Mouse (Mus musculus) stomach, embryonic 15.5 days (tissue): ENCODE measurements at regions not wholly inside any gene's neighbourhood (a gene's known extent, or its start where the extent isn't known, plus 50 kb on each side); places are given as distances from the start of the nearest gene placed in this dataset.

ENCODE experiments used
- ATAC-seq: fragments of 200-750 bp; cut with Nextera tagmentation; 2 replicates; pipeline ENCODE4 v1.8.0; 2017; ENCODE audit warnings: low read depth, moderate number of reproducible peaks, moderate TSS enrichment; ENCODE audit not compliant: insufficient read depth, low FRiP score
- H3K27ac ChIP-seq: fragments of 300-500 bp; sonication (generic); 2 replicates; pipeline ENCODE4 v1.5.1; 2015; ENCODE audit warnings: mild to moderate bottlenecking, inconsistent platforms
- H3K27me3 ChIP-seq: fragments of 300-500 bp; sonication (generic); replicated peaks from 2 replicates; pipeline ENCODE4 v1.6.1; 2015; ENCODE audit warnings: inconsistent platforms
- H3K36me3 ChIP-seq: fragments of 300-500 bp; sonication (generic); 2 replicates; pipeline ENCODE4 v1.6.1; 2015; ENCODE audit warnings: inconsistent platforms
- H3K4me1 ChIP-seq: fragments of 300-500 bp; sonication (generic); 2 replicates; pipeline ENCODE4 v1.6.1; 2015; ENCODE audit warnings: inconsistent platforms
- H3K4me2 ChIP-seq: fragments of 300-500 bp; sonication (generic); 2 replicates; pipeline ENCODE4 v1.6.1; 2015; ENCODE audit warnings: mild to moderate bottlenecking, inconsistent platforms
- H3K4me3 ChIP-seq: fragments of 300-500 bp; sonication (generic); replicated peaks from 2 replicates; pipeline ENCODE4 v1.5.1; 2015; ENCODE audit warnings: inconsistent platforms
- H3K9ac ChIP-seq: fragments of 300-500 bp; sonication (generic); 2 replicates; pipeline ENCODE4 v1.6.1; 2015; ENCODE audit warnings: inconsistent platforms
- H3K9me3 ChIP-seq: fragments of 300-500 bp; sonication (generic); 2 replicates; pipeline ENCODE4 v1.6.1; 2016; ENCODE audit warnings: inconsistent platforms
- WGBS: fragments of 180-500 bp; shearing (Covaris S2); methylation state at CpG from one replicate; pipeline ENCODE4 v1.1.7; 2015; 5-methylcytosine and 5-hydroxymethylcytosine counted together

DNA sequence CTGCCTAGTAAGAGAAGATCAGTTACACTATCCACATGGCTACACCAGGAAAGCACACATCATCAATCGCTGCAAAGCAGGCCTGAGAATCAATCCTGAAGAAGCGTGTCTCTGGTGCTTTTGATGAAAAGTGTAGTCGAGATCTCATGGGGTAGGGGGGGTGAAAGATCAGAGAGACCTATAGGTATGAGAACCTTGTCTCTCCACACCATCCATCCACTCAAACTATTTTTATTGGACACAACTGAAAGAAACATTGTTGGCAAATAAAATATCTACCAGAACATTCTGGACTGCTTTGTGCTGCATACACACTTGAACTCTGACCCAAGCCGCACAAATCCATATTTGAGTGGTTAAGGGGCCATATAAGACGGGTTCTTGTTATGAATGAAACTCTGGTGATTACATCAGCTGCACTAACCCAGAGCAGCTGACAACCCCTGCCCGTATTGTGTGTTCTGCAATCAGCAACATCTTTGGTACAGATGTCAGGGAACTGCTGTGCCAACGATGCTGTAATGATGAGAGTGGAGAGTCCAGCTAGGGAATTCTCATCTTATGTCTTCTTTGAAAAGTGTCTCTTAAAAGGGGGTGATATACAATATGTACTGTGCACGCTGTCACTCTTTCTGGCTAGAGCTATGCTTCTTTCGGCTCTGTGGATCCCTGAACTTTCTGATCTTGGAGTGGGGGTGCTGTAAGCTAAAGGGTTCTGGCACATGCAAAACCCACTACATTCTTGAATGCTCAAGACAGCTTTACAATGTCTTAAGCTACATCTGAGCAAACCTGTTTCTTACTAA is 145.6 kb upstream of the Nt5e start:
- no peak overlapping the region for H3K9ac ChIP-seq
- H3K9me3 ChIP-seq: no peaks in the 10 kb centered on the region
- WGBS: 69% methylated on average over 9 of the region's 9 CpGs
- no peak overlapping the region for H3K4me2 ChIP-seq
- ATAC-seq: no peak
- no peak overlapping the region for H3K27ac ChIP-seq
- no peak overlapping the region for H3K4me3 ChIP-seq
- no peaks in the 10 kb centered on the region for H3K27me3 ChIP-seq
- no peaks in the 10 kb centered on the region for H3K36me3 ChIP-seq
- no peaks in the 10 kb centered on the region for H3K4me1 ChIP-seq

DNA sequence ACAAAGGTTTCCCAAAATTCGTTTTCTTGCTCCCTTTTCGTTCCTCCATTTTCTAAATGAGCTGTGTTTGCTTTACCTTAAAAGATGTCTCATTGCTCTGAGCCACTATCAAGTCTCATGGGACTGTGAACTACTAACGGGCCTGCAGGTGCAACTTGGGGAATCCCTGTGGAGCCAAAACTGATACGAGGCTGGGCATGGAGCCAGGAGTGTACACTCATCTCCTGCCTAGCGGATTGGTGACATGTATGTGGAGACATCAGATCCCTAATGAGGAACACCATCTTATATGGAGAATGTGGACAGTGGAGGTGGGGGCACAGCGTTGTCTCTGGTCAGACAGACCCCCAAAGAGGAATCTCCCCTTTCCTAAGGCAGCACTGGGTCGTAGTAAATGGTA is 119.6 kb upstream of the Nt5e start:
- no peak for ATAC-seq

DNA sequence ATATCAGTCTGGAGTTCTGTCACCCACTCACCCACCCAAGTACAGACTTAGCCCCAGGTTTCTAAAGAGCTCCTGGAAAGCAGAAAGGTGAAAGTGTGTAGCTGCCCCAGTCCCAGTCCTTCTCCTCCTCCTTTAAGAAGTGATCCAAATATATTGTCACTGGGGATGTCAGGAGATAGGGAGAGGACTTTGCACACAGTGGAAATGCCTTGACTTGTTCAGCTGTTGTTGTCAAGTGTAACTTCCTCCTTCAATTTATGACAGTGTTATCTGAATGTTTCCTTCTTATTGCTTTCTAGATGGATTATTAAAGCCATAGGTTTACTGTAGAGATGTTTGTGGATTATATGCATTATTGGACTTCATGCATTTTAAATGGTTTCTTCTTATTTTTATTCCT is 119.0 kb upstream of the Nt5e start:
- no peak overlapping the region for H3K27ac ChIP-seq
- H3K36me3 ChIP-seq: no peaks in the 10 kb centered on the region
- no peaks in the 10 kb centered on the region for H3K27me3 ChIP-seq
- H3K4me1 ChIP-seq: no peaks in the 10 kb centered on the region
- no peak overlapping the region for H3K9ac ChIP-seq
- no peaks in the 10 kb centered on the region for H3K9me3 ChIP-seq
- no peak for ATAC-seq
- no peak overlapping the region for H3K4me2 ChIP-seq
- no peak overlapping the region for H3K4me3 ChIP-seq

More for the DNA sequence above, 119.6 kb upstream of the Nt5e start:
- no peak overlapping the region for H3K9ac ChIP-seq
- no peak overlapping the region for H3K27ac ChIP-seq
- no peaks in the 10 kb centered on the region for H3K4me1 ChIP-seq
- H3K9me3 ChIP-seq: no peaks in the 10 kb centered on the region
- H3K4me3 ChIP-seq: no peak overlapping the region
- H3K27me3 ChIP-seq: no peaks in the 10 kb centered on the region
- no peaks in the 10 kb centered on the region for H3K36me3 ChIP-seq
- WGBS: 74% methylated on average over 7 of the region's 7 CpGs
- no peak overlapping the region for H3K4me2 ChIP-seq

DNA sequence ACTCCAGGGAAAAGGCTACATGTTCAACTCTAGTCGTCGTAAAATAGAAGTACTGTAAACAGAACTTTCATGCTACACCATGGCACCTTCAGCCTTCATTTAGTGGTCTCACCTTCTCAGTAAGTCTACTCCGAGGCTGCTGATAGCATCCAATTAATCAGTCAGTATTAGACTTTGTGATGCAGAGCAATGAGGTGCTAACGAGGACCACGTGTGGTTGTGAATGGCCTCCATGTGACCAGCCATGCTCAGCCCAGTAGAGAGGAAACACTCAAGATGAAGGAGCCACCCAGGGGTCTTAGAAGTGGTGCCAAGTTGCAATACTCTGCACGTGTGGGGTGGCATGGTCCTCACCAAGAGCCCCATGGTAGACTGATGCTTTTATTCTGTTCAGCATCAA is 112.2 kb upstream of the Nt5e start:
- no peak for ATAC-seq
- no peaks in the 10 kb centered on the region for H3K9me3 ChIP-seq
- 59% methylated on average over 6 of the region's 6 CpGs for WGBS
- no peaks in the 10 kb centered on the region for H3K36me3 ChIP-seq
- no peak overlapping the region for H3K9ac ChIP-seq
- no peak overlapping the region for H3K27ac ChIP-seq
- no peak overlapping the region for H3K4me2 ChIP-seq
- H3K4me1 ChIP-seq: no peaks in the 10 kb centered on the region
- H3K27me3 ChIP-seq: no peaks in the 10 kb centered on the region
- no peak overlapping the region for H3K4me3 ChIP-seq

DNA sequence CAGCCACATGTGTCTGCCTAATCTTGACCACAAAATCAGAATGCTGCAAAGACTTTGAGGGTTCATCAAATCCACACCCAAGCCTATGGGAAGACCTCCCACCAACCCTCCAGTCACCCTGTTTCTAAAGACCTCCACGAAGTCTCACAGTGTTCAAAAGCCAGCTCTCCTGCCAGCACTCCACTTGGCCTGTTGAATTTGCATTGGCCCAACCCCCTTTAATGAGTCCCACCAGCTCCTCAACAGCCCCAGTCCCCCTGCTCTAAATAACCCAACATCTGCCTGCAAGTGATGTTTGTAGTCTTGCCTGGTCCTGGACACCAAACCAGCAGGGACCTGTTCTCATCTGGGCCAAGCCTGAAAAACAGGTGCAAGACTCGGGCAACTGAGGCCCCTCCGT is 106.6 kb upstream of the Nt5e start:
- Histone ChIP-seq H3K4me3 (no peak overlapping the region), H3K27me3 (no peaks in the 10 kb centered on the region), H3K9ac (no peak overlapping the region), H3K9me3 (no peaks in the 10 kb centered on the region), H3K4me2 (no peak overlapping the region), H3K27ac (no peak overlapping the region), H3K36me3 (no peaks in the 10 kb centered on the region), H3K4me1 (no peaks in the 10 kb centered on the region)
- no peak for ATAC-seq
- WGBS: 71% methylated on average over 3 of the region's 3 CpGs

DNA sequence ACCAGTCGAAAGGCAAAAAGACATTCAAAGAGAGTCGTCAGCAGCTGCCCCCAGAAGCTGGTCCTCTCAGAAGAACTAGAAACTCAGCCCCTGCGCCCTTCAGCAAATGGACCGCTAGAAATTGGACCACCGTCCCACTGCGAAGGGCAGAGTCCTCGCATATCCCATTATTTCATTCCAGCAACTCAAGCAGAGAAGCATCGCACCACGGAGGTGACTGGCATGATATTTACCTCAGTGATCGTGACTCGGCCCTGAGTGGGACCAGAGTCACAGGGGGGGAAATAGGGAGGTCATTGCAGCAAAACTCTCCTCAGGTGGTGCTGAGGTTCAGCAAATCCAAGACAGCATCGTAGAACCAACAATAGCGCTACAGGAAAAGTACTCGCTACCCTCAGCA is 105.7 kb upstream of the Nt5e start:
- H3K27me3 ChIP-seq: no peaks in the 10 kb centered on the region
- H3K36me3 ChIP-seq: no peaks in the 10 kb centered on the region
- no peak overlapping the region for H3K27ac ChIP-seq
- no peak overlapping the region for H3K9ac ChIP-seq
- H3K9me3 ChIP-seq: no peaks in the 10 kb centered on the region
- no peaks in the 10 kb centered on the region for H3K4me1 ChIP-seq
- ATAC-seq: no peak
- no peak overlapping the region for H3K4me2 ChIP-seq
- WGBS: 84% methylated on average over 14 of the region's 14 CpGs
- no peak overlapping the region for H3K4me3 ChIP-seq

DNA sequence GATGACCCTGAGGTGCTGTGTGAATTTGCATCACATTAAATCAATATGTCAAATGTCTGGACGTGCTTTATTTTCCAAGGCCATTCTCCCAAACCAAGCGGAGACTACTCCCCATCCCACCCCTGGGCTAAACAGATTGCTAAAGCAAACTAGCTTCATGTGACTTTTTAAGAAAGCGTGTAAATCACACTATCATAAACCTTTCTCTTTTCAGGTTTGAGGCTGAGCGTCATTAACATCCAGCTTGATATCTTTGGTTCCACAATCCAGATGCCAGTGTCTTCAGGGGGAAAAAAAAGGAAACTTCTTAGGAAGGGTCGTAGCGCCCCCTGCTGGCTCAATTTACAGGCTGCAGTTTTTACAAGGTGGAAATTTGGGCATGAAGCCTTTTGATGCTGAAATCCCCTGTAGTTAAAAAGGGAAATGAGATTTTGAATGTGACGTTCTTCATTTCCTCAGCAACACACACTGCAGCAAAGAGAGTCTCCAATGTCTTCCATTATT is 105.1 kb upstream of the Nt5e start:
- Histone ChIP-seq H3K9me3 (no peaks in the 10 kb centered on the region), H3K9ac (no peak overlapping the region), H3K27me3 (no peaks in the 10 kb centered on the region), H3K4me3 (no peak overlapping the region), H3K4me1 (no peaks in the 10 kb centered on the region), H3K36me3 (no peaks in the 10 kb centered on the region), H3K4me2 (no peak overlapping the region), H3K27ac (no peak overlapping the region)
- 19% methylated on average over 7 of the region's 7 CpGs for WGBS
- no peak for ATAC-seq

DNA sequence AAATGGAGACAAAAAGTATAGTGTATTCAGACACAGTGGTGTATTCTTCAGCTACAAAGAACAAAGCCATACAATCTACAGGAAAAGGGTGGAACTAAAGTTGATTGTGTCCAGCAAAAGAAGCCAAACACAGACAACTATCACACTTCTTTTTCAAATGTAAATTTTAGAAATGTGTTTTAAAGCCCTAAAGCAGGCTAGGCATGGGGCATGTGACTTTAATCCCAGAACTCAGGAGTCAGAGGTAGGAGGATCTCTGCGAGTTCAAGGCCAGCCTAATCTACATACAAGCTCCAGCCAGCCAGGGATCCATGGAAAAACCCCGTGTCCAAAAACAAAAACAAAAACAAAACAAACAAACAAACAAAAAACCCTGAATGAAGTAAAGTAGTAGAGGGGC is 89.9 kb upstream of the Nt5e start:
- no peak overlapping the region for H3K27ac ChIP-seq
- H3K4me3 ChIP-seq: no peak overlapping the region
- H3K9ac ChIP-seq: no peak overlapping the region
- no peak for ATAC-seq
- H3K9me3 ChIP-seq: no peaks in the 10 kb centered on the region
- no peaks in the 10 kb centered on the region for H3K27me3 ChIP-seq
- H3K36me3 ChIP-seq: no peaks in the 10 kb centered on the region
- no peak overlapping the region for H3K4me2 ChIP-seq
- 69% methylated on average over 2 of the region's 2 CpGs for whole genome bisulfite sequencing
- no peaks in the 10 kb centered on the region for H3K4me1 ChIP-seq

DNA sequence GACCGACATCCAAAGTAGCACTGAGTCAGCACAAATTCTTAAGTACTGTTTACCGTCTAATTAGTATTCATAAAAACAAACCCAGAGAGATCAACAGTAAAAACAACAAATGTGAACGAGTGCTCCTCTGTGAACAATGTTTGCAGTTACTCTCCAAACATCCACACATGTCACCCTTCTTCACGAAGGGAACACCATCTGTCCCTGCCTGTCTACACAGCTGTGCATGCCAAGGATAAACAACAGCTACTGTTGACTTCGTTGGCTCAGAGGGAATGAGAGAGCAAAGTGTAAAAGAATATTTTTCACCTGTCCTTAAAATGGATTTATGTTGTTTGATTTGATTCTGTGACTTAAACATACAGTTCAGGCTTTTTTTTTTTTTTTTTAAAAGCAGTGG is 88.7 kb upstream of the Nt5e start:
- Histone ChIP-seq H3K9ac (no peak overlapping the region), H3K4me3 (no peak overlapping the region), H3K36me3 (no peaks in the 10 kb centered on the region), H3K27ac (no peak overlapping the region), H3K4me1 (no peaks in the 10 kb centered on the region), H3K9me3 (no peaks in the 10 kb centered on the region), H3K4me2 (no peak overlapping the region), H3K27me3 (no peaks in the 10 kb centered on the region)
- no peak for ATAC-seq
- WGBS: 46% methylated on average over 5 of the region's 5 CpGs

DNA sequence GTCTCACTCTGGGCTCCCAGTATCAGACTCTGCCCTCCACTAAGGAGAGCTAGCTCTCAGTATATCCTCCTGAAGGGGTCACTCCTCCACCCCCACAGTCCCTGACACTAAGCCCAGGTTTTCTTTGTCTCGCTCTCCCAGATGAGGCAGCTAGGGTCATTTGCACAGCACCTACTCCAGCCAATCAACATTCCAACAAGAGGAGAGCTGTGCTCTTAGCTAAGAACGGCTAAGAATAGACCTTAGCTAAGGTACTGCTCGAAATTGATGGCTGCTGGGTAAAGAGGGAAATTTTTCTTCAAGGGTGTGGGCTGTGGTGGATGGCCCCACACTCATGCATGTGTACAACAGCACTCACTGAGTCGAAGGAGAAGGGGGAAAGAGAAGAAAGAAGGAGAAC is 86.3 kb upstream of the Nt5e start:
- Histone ChIP-seq H3K9ac (no peak overlapping the region), H3K36me3 (no peaks in the 10 kb centered on the region), H3K27ac (no peak overlapping the region), H3K4me3 (no peak overlapping the region), H3K4me1 (no peaks in the 10 kb centered on the region), H3K9me3 (no peaks in the 10 kb centered on the region), H3K4me2 (peak overlapping the region; percentile 62), H3K27me3 (no peaks in the 10 kb centered on the region)
- no peak for ATAC-seq
- 19% methylated on average over 4 of the region's 4 CpGs for WGBS

DNA sequence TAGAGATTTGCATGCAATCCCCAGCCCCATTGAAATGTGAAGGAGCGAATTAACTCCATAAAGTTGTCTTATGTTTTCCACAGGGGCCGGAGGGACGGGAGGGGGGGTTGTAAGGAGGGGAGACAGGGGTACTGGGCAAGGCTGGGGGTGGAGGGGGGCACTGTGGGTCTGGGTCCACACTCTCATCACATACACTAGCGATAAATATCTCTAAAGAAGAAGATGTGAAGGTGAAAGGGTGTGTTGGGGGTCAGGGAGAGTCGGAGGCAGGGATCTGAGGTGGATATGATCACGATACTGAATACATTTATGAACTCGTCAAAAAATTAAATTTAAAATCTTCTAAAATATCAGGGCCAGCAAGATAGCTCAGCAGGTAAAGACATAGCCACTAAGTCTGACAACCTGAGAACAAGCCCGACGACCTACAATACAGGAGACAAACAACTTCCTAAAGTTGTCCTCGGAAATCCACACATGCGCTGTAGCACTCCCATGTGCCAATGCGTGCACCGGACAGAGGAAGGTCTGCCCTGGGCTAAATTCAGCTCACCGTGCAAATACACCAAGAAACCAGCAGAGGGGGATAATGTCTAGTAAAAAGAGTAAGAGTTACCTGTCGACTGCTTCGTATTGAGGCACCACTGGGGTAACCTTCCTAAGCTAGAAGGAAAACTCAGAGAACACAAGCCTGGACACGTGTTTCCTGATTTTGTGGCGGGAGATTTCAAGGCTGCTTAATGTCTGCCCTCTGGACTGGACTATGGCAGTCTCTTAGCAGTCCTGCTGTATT is 85.6 kb upstream of the Nt5e start:
- 5% methylated on average over 18 of the region's 18 CpGs for WGBS
- Histone ChIP-seq H3K4me1 (no peaks in the 10 kb centered on the region), H3K9ac (no peak overlapping the region; the same call in 1 of the 2 replicates)

DNA sequence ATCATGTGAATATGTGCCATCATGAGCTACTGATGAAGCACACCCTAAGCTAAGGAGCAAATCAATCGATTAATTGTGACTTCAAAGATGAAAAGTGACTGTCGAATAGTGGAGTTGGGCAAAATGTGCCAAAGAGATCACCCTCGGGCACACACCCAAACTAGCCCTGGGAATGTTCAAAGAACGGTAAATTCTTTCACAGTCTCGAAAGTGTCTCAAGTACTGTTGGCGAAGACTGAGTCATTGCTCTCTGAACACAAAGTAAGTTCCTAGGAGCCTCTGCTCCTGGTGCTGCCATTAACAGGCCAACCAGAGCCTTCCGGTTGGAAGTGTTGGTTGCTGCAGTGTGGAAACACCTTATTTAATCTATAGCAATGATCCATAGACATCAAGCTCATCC is 84.5 kb upstream of the Nt5e start:
- 87% methylated on average over 7 of the region's 7 CpGs for WGBS
- no peak overlapping the region for H3K4me3 ChIP-seq
- no peaks in the 10 kb centered on the region for H3K4me1 ChIP-seq
- H3K9me3 ChIP-seq: no peaks in the 10 kb centered on the region
- no peaks in the 10 kb centered on the region for H3K36me3 ChIP-seq
- H3K27me3 ChIP-seq: no peaks in the 10 kb centered on the region
- H3K9ac ChIP-seq: no peak overlapping the region
- ATAC-seq: no peak
- H3K4me2 ChIP-seq: no peak overlapping the region
- no peak overlapping the region for H3K27ac ChIP-seq

More for the DNA sequence above, 85.6 kb upstream of the Nt5e start:
- Histone ChIP-seq H3K4me2 (peak overlapping the region; percentile 62), H3K27me3 (no peaks in the 10 kb centered on the region), H3K36me3 (no peaks in the 10 kb centered on the region), H3K27ac (no peak overlapping the region), H3K4me3 (peak overlapping the region; percentile 42), H3K9me3 (no peaks in the 10 kb centered on the region)
- ATAC-seq: peak; percentile 93
